Mouse (Mus musculus): ENCODE results near the gene Haghl.

GRCm38 (mm10) chr17:25761561-25761970 lies 23.9 kb downstream of the Haghl start:
- no peak for TF ChIP-seq EP300 (IDR thresholded peaks at IDR 0.05; ENCODE audit: insufficient read depth, low read depth, low read length)
- TF ChIP-seq CTCF (IDR thresholded peaks at IDR 0.05) = no peak
- no peak for TF ChIP-seq POLR2A (IDR thresholded peaks at IDR 0.05; ENCODE audit: insufficient read depth, low read depth, low read length)

Measured in heart, adult 2 months (tissue).